In the genomic region with DNA sequence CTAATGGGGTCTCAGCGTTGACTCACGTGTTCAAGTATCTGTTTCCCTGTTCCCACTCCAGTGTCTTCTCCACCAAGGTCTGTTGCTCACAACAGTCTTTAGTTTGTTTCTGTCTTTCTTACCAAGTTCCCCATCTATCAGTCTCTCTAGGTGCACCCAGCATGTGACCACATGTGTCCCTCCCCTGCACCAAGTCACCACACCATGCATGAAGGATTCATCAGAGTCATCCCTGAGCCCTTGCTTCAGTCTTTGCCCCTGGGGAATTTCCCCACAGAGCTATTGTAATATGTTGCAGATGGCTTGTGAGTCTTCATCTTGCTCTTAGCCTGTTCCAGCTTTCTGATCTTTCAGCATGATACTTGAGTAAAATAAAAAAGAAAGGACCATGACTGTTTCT, we compare ENCODE assay signal across 24 mouse cellular contexts. TPM values are rescaled to one million over a fixed set of nuclear protein-coding genes. Genes with fewer than 3 reads are reported as not detected.
DNase-seq lines count a peak whose midpoint lies in the region; TF ChIP-seq lines count a peak whose summit lies in the region.
"Had no signal": no experiment of that assay in that cellular context is flagged by ENCODE, and none has a peak within 500 bp of the region (broad histone marks: within the 10 kb centered on the region; RNA-seq: fewer than 3 reads in every experiment).

No protein-coding gene starts in this region.

- H3K27ac ChIP-seq in gastrocnemius, adult 2 months: peak overlapping the region; percentile 44; the same call in 1 of the 2 replicates
- peak overlapping the region; percentile 98 for H3K27ac ChIP-seq in CH12.LX (ENCODE audit: insufficient read depth, low read depth)
- no peak overlapping the region for H3K27ac ChIP-seq in cerebellum, adult 2 months (ENCODE audit: insufficient read depth, low read length)
- H3K27ac ChIP-seq: embryonic facial prominence, embryonic 12.5 days; forebrain, embryonic 12.5 days; hindbrain, embryonic 12.5 days; limb, embryonic 12.5 days; midbrain, embryonic 12.5 days; stomach, embryonic 15.5 days had no signal

- intact Hi-C loops in gastrocnemius, adult 2 months (cut with DNase I): no loop called here
- intact Hi-C loops in gastrocnemius, postnatal 36 days (cut with DNase I): no loop called here

- no peaks in the 10 kb centered on the region for H3K27me3 ChIP-seq in CH12.LX (replicated peaks)
- no peaks in the 10 kb centered on the region for H3K27me3 ChIP-seq in cerebellum, adult 2 months (ENCODE audit: control insufficient read depth, insufficient read depth, low read length)
- H3K27me3 ChIP-seq: embryonic facial prominence, embryonic 12.5 days; forebrain, embryonic 12.5 days; limb, embryonic 12.5 days; midbrain, embryonic 12.5 days; stomach, embryonic 15.5 days had no signal

- no peak for TF ChIP-seq CTCF in gastrocnemius, adult 2 months (IDR thresholded peaks at IDR 0.05)
- no peak for TF ChIP-seq CTCF in CH12.LX (conservative IDR thresholded peaks at IDR 0.05 in 1 of 2, IDR thresholded peaks at IDR 0.05 in 1 of 2; ENCODE audit: low read depth in 2 of 2, low read length in 2 of 2)
- no peak for TF ChIP-seq CTCF in cerebellum, adult 2 months (IDR thresholded peaks at IDR 0.05; ENCODE audit: borderline replicate concordance, insufficient read depth, low read depth, low read length)
- TF ChIP-seq CTCF in lung, adult 2 months (IDR thresholded peaks at IDR 0.05; ENCODE audit: insufficient read depth, low read length): no peak

- in situ Hi-C loops in CH12.LX (cut with MboI; ENCODE audit: low pct_ligation_motif_present, low pct_unique_long_range_greater_than_20kb, low sequenced_read_pairs): loop anchor here (10.0 kb wide), 1 partner anchor 141 kb away; no protein-coding TSS in a partner anchor

- no peak for TF ChIP-seq POLR2A in CH12.LX (IDR thresholded peaks at IDR 0.05; ENCODE audit: low read depth, low read length)
- no peak for TF ChIP-seq POLR2A in cerebellum, adult 2 months (IDR thresholded peaks at IDR 0.05; ENCODE audit: borderline replicate concordance, insufficient read depth, low read length)
- no peak for TF ChIP-seq POLR2A in lung, adult 2 months (IDR thresholded peaks at IDR 0.05; ENCODE audit: borderline replicate concordance, extremely low read depth, low read depth, low read length)

- no peak for DNase-seq in gastrocnemius, adult 2 months
- DNase-seq in gastrocnemius, postnatal 36 days: no peak
- peak; percentile 4 for DNase-seq in 3T3-L1 (ENCODE audit: low read depth, low spot score)
- peak; percentile 96 for DNase-seq in CH12.LX (ENCODE audit: extremely low read depth)
- DNase-seq in natural killer cell, adult 2 months (ENCODE audit: low spot score in 2 of 2): peak; percentile 8 to 63
- DNase-seq in urinary bladder, postnatal 36 days (ENCODE audit: low spot score in 2 of 2): no peak
- DNase-seq in cerebellum, adult 2 months: no peak
- no peak for DNase-seq in lung, adult 2 months
- DNase-seq: cerebellum, adult 11-12 months; cerebellum, postnatal 14 days; heart, postnatal 14 days; kidney, adult 9 months; layer of hippocampus, postnatal 36 days; lung, embryonic 14.5 days; right cerebral cortex, postnatal 14 days; thymus, postnatal 25 days had no signal

- dilution Hi-C loops in CH12.LX (cut with MboI; ENCODE audit: extremely low pct_ligation_motif_present, extremely low pct_unique_long_range_greater_than_20kb, low sequenced_read_pairs): no loop called here

- H3K4me1 ChIP-seq in CH12.LX (ENCODE audit: control insufficient read depth in 1 of 2, insufficient read depth in 2 of 2): peaks cover 42 to 97% of the 10 kb centered on the region in 2 experiments
- H3K4me1 ChIP-seq in cerebellum, adult 2 months (ENCODE audit: control insufficient read depth, insufficient read depth, low read length): peaks cover 6% of the 10 kb centered on the region
- peaks cover 30% of the 10 kb centered on the region for H3K4me1 ChIP-seq in lung, adult 2 months (ENCODE audit: control insufficient read depth, insufficient read depth, low read length)

- peak overlapping the region; percentile 67; the same call in 1 of the 2 replicates for H3K4me2 ChIP-seq in CH12.LX (ENCODE audit: insufficient read depth, low read depth, poor library complexity, severe bottlenecking)
- H3K4me2 ChIP-seq: embryonic facial prominence, embryonic 12.5 days; forebrain, embryonic 12.5 days; heart, embryonic 13.5 days; hindbrain, embryonic 12.5 days; limb, embryonic 12.5 days; liver, embryonic 11.5 days; lung, embryonic 14.5 days; midbrain, embryonic 12.5 days; stomach, embryonic 15.5 days had no signal

- peaks cover 10 to 51% of the 10 kb centered on the region in 2 experiments for H3K36me3 ChIP-seq in CH12.LX (replicated peaks in 1 of 2; ENCODE audit: control insufficient read depth in 1 of 2, insufficient read depth in 1 of 2, low read length in 1 of 2)
- H3K36me3 ChIP-seq: embryonic facial prominence, embryonic 12.5 days; forebrain, embryonic 12.5 days; heart, embryonic 13.5 days; hindbrain, embryonic 12.5 days; midbrain, embryonic 12.5 days; stomach, embryonic 15.5 days had no signal

- peak overlapping the region; percentile 53 for H3K9ac ChIP-seq in CH12.LX (ENCODE audit: insufficient read depth, low read depth)
- H3K9ac ChIP-seq: embryonic facial prominence, embryonic 12.5 days; forebrain, embryonic 12.5 days; hindbrain, embryonic 12.5 days; limb, embryonic 12.5 days; lung, embryonic 14.5 days; midbrain, embryonic 12.5 days; stomach, embryonic 15.5 days had no signal

- WGBS in cerebellum, adult 2 months: 92% methylated on average over 2 of the region's 2 CpGs
- WGBS in lung, adult 2 months: 81% methylated on average over 2 of the region's 2 CpGs

- TF ChIP-seq EP300 in CH12.LX (IDR thresholded peaks at IDR 0.05; ENCODE audit: low read length): peak; percentile 66

- H3K4me3 ChIP-seq in gastrocnemius, adult 2 months: no peak overlapping the region
- peak overlapping the region in 2 of 3 experiments; percentile 29 to 40 for H3K4me3 ChIP-seq in CH12.LX (replicated peaks in 1 of 3; ENCODE audit: low read depth in 2 of 3, low read length in 2 of 3, poor library complexity in 1 of 3)
- no peak overlapping the region for H3K4me3 ChIP-seq in cerebellum, adult 2 months (replicated peaks; ENCODE audit: insufficient read depth, low read depth, low read length)
- no peak overlapping the region for H3K4me3 ChIP-seq in lung, adult 2 months (replicated peaks; ENCODE audit: extremely low read depth, low read depth, low read length)
- H3K4me3 ChIP-seq: embryonic facial prominence, embryonic 12.5 days; forebrain, embryonic 12.5 days; heart, embryonic 13.5 days; hindbrain, embryonic 12.5 days; limb, embryonic 12.5 days; midbrain, embryonic 12.5 days; stomach, embryonic 15.5 days had no signal

- H3K9me3 ChIP-seq in CH12.LX (replicated peaks; ENCODE audit: low read length): no peaks in the 10 kb centered on the region
- H3K9me3 ChIP-seq: embryonic facial prominence, embryonic 12.5 days; forebrain, embryonic 12.5 days; heart, embryonic 13.5 days; hindbrain, embryonic 12.5 days; limb, embryonic 12.5 days; midbrain, embryonic 12.5 days; stomach, embryonic 15.5 days had no signal

- no peak; the same call in none of the 2 replicates for TF ChIP-seq RAD21 in CH12.LX (IDR thresholded peaks at IDR 0.05; ENCODE audit: low read depth, low read length)

- no peaks in the 10 kb centered on the region for H3K79me2 ChIP-seq in CH12.LX (replicated peaks; ENCODE audit: control insufficient read depth, extremely low read depth, insufficient read depth, poor library complexity, severe bottlenecking)

TF ChIP-seq in CH12.LX, 34 proteins besides CTCF, POLR2A, EP300 and RAD21 (continues in another document):
- TF ChIP-seq HCFC1 (IDR thresholded peaks at IDR 0.05; ENCODE audit: low read depth, low read length) (no peak), TCF12 (IDR thresholded peaks at IDR 0.05; ENCODE audit: low read depth, low read length) (peak; percentile 40; the same call in 1 of the 2 replicates), MAX (IDR thresholded peaks at IDR 0.05; ENCODE audit: low read length) (peak; percentile 93), POLR2AphosphoS2 (IDR thresholded peaks at IDR 0.05; ENCODE audit: low read depth, low read length) (no peak), MEF2A (IDR thresholded peaks at IDR 0.05; ENCODE audit: borderline replicate concordance, low read depth, low read length) (peak; percentile 58), JUN (IDR thresholded peaks at IDR 0.05; ENCODE audit: insufficient read depth, low read depth, low read length) (no peak), RCOR1 (conservative IDR thresholded peaks at IDR 0.05; ENCODE audit: low read depth, low read length) (peak; percentile 80; the same call in 1 of the 2 replicates), NRF1 (IDR thresholded peaks at IDR 0.05; ENCODE audit: low read depth, low read length) (no peak), ZNF384 (IDR thresholded peaks at IDR 0.05; ENCODE audit: low read depth, low read length) (no peak), ZMIZ1 (IDR thresholded peaks at IDR 0.05; ENCODE audit: low read depth, low read length) (no peak), ETS1 (conservative IDR thresholded peaks at IDR 0.05; ENCODE audit: low read depth, low read length) (peak; percentile 81), JUND (conservative IDR thresholded peaks at IDR 0.05; ENCODE audit: low read depth, low read length) (no peak), NELFE (IDR thresholded peaks at IDR 0.05; ENCODE audit: low read depth, low read length) (no peak), MXI1 (IDR thresholded peaks at IDR 0.05; ENCODE audit: low read depth, low read length) (peak; percentile 79), MYC (IDR thresholded peaks at IDR 0.05; ENCODE audit: low read depth, low read length) (peak; percentile 92; the same call in 1 of the 2 replicates), USF2 (conservative IDR thresholded peaks at IDR 0.05; ENCODE audit: low read depth, low read length) (peak; percentile 69), CHD2 (IDR thresholded peaks at IDR 0.05; ENCODE audit: low read length) (no peak), ZKSCAN1 (IDR thresholded peaks at IDR 0.05; ENCODE audit: borderline replicate concordance, low read depth, low read length) (no peak), IRF4 (IDR thresholded peaks at IDR 0.05; ENCODE audit: low read depth, low read length) (no peak; the same call in 1 of the 2 replicates), ELF1 (IDR thresholded peaks at IDR 0.05; ENCODE audit: low read depth, low read length) (no peak), UBTF (IDR thresholded peaks at IDR 0.05; ENCODE audit: low read depth, low read length) (no peak), GABPA (IDR thresholded peaks at IDR 0.05; ENCODE audit: insufficient replicate concordance, low read depth, low read length) (no peak)

RNA-seq across cellular contexts. Expression of gene Smco4, which starts 40.9 kb away (rescaled TPM):
- total RNA-seq in gastrocnemius, adult 2 months (2021): 10 to 100 TPM in 1 of 2 experiments, 1 to 10 TPM in 1; 6.8 to 15.0 TPM
- 1 to 10 TPM; 8.2 to 9.0 TPM for total RNA-seq in gastrocnemius, postnatal 36 days (2021)
- total RNA-seq in CH12.LX (2012; rRNA removed) (46.2 and 49.6 TPM in 2 replicates), CH12.LX (2014; rRNA removed) (24.8 and 26.9 TPM in 2 replicates)
- 64.4 and 65.6 TPM in 2 replicates for polyA plus RNA-seq in CH12.LX (2012; ENCODE audit: insufficient read length, low read depth)
- polyA plus RNA-seq in cerebellum, adult 2 months (2012; rRNA removed): 4.6 and 5.8 TPM in 2 replicates
- 22.0 and 27.1 TPM in 2 replicates for polyA plus RNA-seq in lung, adult 2 months (2012; rRNA removed)

Comparison
In these comparisons a context has a peak if more than half of its experiments do, and no peak if none do; other contexts are left out.
1. DNase-seq: peak in 3T3-L1 (single experiment), CH12.LX (single experiment) and natural killer cell, adult 2 months (2 of 2); none in gastrocnemius, adult 2 months (single experiment), gastrocnemius, postnatal 36 days (0 of 2), urinary bladder, postnatal 36 days (0 of 2), cerebellum, adult 2 months (0 of 2) and lung, adult 2 months (single experiment).
2. H3K4me3 ChIP-seq: peak in CH12.LX (2 of 3); none in gastrocnemius, adult 2 months (single experiment), cerebellum, adult 2 months (single experiment) and lung, adult 2 months (single experiment).